Mouse (Mus musculus) hindbrain, embryonic 13.5 days (tissue): ENCODE data around the gene Tubgcp2. TPM values are rescaled to one million over a fixed set of nuclear protein-coding genes. Genes with fewer than 3 reads are reported as not detected.

Experiments
- ATAC-seq: fragments of 200-750 bp; cut with Nextera tagmentation; 2 replicates; pipeline ENCODE4 v1.8.0; 2017; ENCODE audit warnings: moderate TSS enrichment; ENCODE audit not compliant: low FRiP score
- H3K27ac ChIP-seq: fragments of 300-500 bp; sonication (generic); 2 replicates; pipeline ENCODE4 v1.5.1; 2015; ENCODE audit warnings: inconsistent platforms, mild to moderate bottlenecking, moderate library complexity
- H3K27me3 ChIP-seq: fragments of 300-500 bp; sonication (generic); 2 replicates; pipeline ENCODE4 v1.6.1; 2015; ENCODE audit warnings: mild to moderate bottlenecking, inconsistent platforms
- H3K36me3 ChIP-seq: fragments of 300-500 bp; sonication (generic); 2 replicates; pipeline ENCODE4 v1.6.1; 2015; ENCODE audit warnings: mild to moderate bottlenecking, inconsistent platforms
- H3K4me1 ChIP-seq: fragments of 300-500 bp; sonication (generic); replicated peaks from 2 replicates; pipeline ENCODE4 v1.6.1; 2015; ENCODE audit warnings: inconsistent platforms
- H3K4me2 ChIP-seq: fragments of 300-500 bp; sonication (generic); 2 replicates; pipeline ENCODE4 v1.6.1; 2015; ENCODE audit warnings: inconsistent platforms, mild to moderate bottlenecking, moderate library complexity
- H3K4me3 ChIP-seq: fragments of 300-500 bp; sonication (generic); 2 replicates; pipeline ENCODE4 v1.5.1; 2015; ENCODE audit warnings: mild to moderate bottlenecking, inconsistent platforms
- H3K9ac ChIP-seq: fragments of 300-500 bp; sonication (generic); 2 replicates; pipeline ENCODE4 v1.6.1; 2015; ENCODE audit warnings: mild to moderate bottlenecking, inconsistent platforms
- H3K9me3 ChIP-seq: fragments of 300-500 bp; sonication (generic); 2 replicates; pipeline ENCODE4 v1.6.1; 2016; ENCODE audit warnings: inconsistent platforms
- WGBS: fragments of 180-500 bp; shearing (Covaris S2); methylation state at CpG from one replicate; pipeline ENCODE4 v1.1.7; 2015; 5-methylcytosine and 5-hydroxymethylcytosine counted together
- polyA plus RNA-seq: library from polyadenylated mRNA; unstranded; fragments of >200 nt; fragmentation: Nextera tagmentation; extraction: Ambion mirVana; gene quantifications from 2 replicates; pipeline ENCODE4 v1.2.1, GENCODE M21; 2015

The Tubgcp2 gene
- polyA plus RNA-seq, 1 experiment from 2014 or later: 55.8 TPM

GRCm38 (mm10) chr7:139971436-139971835, 65.0 kb downstream of the Tubgcp2 start:
- no peak for ATAC-seq
- WGBS: 77% methylated on average over 6 of the region's 6 CpGs

DNA sequence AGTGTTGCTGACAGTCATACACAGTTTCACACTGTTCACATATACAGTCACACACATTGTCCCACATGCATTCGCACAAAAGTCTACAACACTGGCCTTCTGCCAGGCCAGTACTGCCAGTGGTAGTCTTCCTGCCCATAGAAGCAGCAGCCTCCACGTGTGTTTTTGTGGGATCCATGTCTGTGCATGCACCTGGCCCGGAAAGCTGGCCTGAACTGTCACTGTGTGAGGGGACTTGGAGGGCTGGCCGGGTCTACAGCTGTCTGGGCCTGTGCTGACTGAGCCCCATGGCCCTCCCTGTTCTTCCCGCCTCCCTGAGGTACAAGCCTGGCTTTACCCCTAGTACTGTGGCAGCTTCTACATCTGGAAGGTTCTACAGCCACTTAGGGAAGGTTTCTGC, 65.5 kb downstream of the Tubgcp2 start:
- Histone ChIP-seq H3K9me3 (no peaks in the 10 kb centered on the region), H3K4me3 (no peak overlapping the region), H3K9ac (no peak overlapping the region), H3K27ac (no peak overlapping the region), H3K36me3 (no peaks in the 10 kb centered on the region), H3K27me3 (no peaks in the 10 kb centered on the region), H3K4me2 (no peak overlapping the region), H3K4me1 (no peaks in the 10 kb centered on the region)
- WGBS: 87% methylated on average over 5 of the region's 5 CpGs
- ATAC-seq: no peak

More at GRCm38 (mm10) chr7:139971436-139971835, 65.0 kb downstream of the Tubgcp2 start:
- no peaks in the 10 kb centered on the region for H3K36me3 ChIP-seq
- no peak overlapping the region for H3K27ac ChIP-seq
- no peaks in the 10 kb centered on the region for H3K27me3 ChIP-seq
- H3K4me3 ChIP-seq: no peak overlapping the region
- H3K4me1 ChIP-seq: no peaks in the 10 kb centered on the region
- H3K4me2 ChIP-seq: no peak overlapping the region
- H3K9ac ChIP-seq: no peak overlapping the region
- H3K9me3 ChIP-seq: no peaks in the 10 kb centered on the region

DNA sequence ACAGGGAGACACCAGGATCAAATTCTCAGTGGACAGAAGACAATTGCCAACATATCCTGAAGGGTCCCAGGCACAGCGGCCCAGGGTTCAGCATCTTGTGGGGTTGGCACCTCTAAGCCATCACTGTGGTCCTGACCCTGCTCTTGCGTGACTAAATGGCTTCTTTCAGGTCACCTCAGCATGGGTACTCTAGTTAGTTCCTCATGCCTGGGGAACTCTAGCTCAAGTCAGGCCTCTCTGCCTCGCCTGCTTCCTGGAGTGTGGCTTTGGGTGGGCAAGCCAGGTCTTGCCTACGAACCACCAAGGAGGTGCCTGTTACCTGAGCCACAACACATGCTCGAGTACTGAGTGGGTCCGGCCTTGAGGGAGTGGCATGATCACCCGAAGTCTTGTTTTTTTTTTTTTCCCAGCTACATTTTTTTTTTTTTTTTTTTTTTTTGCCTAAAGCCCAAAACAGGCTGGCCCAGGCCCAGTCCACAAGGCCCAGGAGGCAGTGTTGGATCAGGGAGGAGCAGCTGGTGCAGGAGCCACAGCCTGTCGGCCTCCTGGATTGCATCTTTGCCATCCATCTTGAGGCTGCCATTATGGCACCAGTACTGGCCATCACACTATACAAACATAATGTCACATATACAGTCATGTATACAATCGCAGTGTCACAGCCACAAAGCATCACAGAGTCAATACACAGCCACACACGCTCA, 66.1 kb downstream of the Tubgcp2 start:
- H3K27ac ChIP-seq: no peak overlapping the region
- H3K9ac ChIP-seq: no peak overlapping the region
- no peak for ATAC-seq
- H3K4me3 ChIP-seq: no peak overlapping the region
- no peak overlapping the region for H3K4me2 ChIP-seq
- H3K36me3 ChIP-seq: no peaks in the 10 kb centered on the region
- H3K27me3 ChIP-seq: no peaks in the 10 kb centered on the region
- H3K9me3 ChIP-seq: no peaks in the 10 kb centered on the region
- WGBS: 82% methylated on average over 10 of the region's 10 CpGs
- H3K4me1 ChIP-seq: no peaks in the 10 kb centered on the region

DNA sequence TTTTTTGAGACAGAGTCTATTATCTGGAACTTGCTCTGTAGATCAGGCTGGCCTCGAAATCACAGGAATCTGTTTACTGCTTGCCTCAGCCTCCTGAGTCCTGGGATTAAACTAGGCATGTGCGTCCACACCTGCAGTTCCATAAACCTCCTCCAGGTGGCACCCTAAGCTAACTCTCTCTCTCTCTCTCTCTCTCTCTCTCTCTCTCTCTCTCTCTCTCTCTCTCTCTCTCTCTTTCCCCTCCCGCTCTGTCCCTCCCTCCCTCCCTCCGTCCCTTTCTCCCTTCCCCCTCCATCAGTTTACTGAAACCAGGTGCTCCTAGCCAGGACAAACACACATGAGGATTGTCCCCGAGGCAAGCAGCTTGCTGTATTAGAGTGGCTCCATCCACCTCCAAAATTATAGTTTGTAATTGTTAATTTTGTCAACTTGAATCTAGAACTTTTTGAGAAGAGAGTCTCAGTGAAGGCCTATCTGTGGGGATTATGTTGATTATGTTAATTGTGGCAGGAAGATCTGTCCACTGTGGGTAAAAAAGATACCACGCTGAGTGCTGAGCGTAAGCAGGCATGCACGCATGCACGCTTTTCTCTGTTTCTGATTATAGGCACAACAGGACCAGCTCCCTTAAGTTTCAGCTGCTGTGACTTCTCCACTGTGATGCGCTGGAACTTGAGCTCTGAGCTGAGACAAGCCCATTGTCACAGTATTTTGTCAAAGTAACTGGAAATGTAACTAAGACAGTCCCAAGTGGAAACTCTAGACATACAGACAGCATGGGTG, 66.9 kb downstream of the Tubgcp2 start:
- no peak overlapping the region for H3K9ac ChIP-seq
- WGBS: 35% methylated on average over 10 of the region's 10 CpGs
- ATAC-seq: no peak

DNA sequence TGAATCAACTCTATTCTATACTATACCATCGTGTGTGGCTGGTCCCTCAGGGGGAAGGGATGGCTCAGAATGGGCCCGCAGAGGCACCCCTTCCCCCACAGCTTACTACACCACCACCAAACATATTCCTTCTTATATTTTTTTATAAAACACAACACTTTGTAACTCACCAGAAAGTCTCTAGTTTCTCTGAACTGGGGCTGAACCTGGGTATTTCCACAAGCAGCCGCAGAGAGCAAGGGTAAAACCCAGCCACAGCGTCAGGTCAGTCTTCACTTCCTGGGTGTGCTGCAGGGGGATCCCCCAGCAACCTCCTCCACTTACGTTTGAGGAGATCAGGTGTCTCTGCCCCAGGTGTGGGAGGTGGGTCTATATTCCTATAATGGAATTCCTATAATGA, 68.0 kb downstream of the Tubgcp2 start:
- Histone ChIP-seq H3K36me3 (no peaks in the 10 kb centered on the region), H3K4me3 (no peak overlapping the region), H3K9ac (no peak overlapping the region), H3K27me3 (no peaks in the 10 kb centered on the region), H3K4me2 (no peak overlapping the region), H3K9me3 (no peaks in the 10 kb centered on the region), H3K27ac (no peak overlapping the region), H3K4me1 (no peaks in the 10 kb centered on the region)
- no peak for ATAC-seq
- WGBS: 45% methylated on average over 5 of the region's 5 CpGs

More for the DNA sequence above, 66.9 kb downstream of the Tubgcp2 start:
- Histone ChIP-seq H3K4me3 (no peak overlapping the region), H3K36me3 (no peaks in the 10 kb centered on the region), H3K9me3 (no peaks in the 10 kb centered on the region), H3K27ac (no peak overlapping the region), H3K27me3 (no peaks in the 10 kb centered on the region), H3K4me2 (no peak overlapping the region), H3K4me1 (no peaks in the 10 kb centered on the region)

GRCm38 (mm10) chr7:139967175-139967574, 69.3 kb downstream of the Tubgcp2 start:
- Histone ChIP-seq H3K9me3 (no peaks in the 10 kb centered on the region), H3K9ac (no peak overlapping the region), H3K4me2 (no peak overlapping the region), H3K27ac (no peak overlapping the region), H3K4me3 (no peak overlapping the region), H3K27me3 (no peaks in the 10 kb centered on the region), H3K4me1 (no peaks in the 10 kb centered on the region), H3K36me3 (no peaks in the 10 kb centered on the region)
- 12% methylated on average over 4 of the region's 4 CpGs for WGBS
- no peak for ATAC-seq

- no peak overlapping the region for H3K9ac ChIP-seq
- ATAC-seq: no peak
- H3K4me2 ChIP-seq: no peak overlapping the region
- no peak overlapping the region for H3K27ac ChIP-seq
- WGBS: 62% methylated on average over 4 of the region's 4 CpGs
- no peaks in the 10 kb centered on the region for H3K4me1 ChIP-seq
- H3K27me3 ChIP-seq: 0 out of 2 replicates have a peak, but pooled peaks cover 1% of the 10 kb centered on the region
- no peak overlapping the region for H3K4me3 ChIP-seq
- H3K9me3 ChIP-seq: no peaks in the 10 kb centered on the region
- H3K36me3 ChIP-seq: no peaks in the 10 kb centered on the region
Measured at GRCm38 (mm10) chr7:139963814-139964213, 72.7 kb downstream of the Tubgcp2 start.

GRCm38 (mm10) chr7:139961141-139961540, 75.3 kb downstream of the Tubgcp2 start:
- H3K27ac ChIP-seq: no peak overlapping the region
- no peak overlapping the region for H3K4me2 ChIP-seq
- no peak overlapping the region for H3K4me3 ChIP-seq
- H3K4me1 ChIP-seq: peaks cover 6% of the 10 kb centered on the region; the same call in 1 of the 2 replicates
- ATAC-seq: no peak
- peaks cover 17% of the 10 kb centered on the region; the same call in 1 of the 2 replicates for H3K27me3 ChIP-seq
- H3K36me3 ChIP-seq: no peaks in the 10 kb centered on the region
- H3K9ac ChIP-seq: no peak overlapping the region
- WGBS: 91% methylated on average over 10 of the region's 10 CpGs
- no peaks in the 10 kb centered on the region for H3K9me3 ChIP-seq

DNA sequence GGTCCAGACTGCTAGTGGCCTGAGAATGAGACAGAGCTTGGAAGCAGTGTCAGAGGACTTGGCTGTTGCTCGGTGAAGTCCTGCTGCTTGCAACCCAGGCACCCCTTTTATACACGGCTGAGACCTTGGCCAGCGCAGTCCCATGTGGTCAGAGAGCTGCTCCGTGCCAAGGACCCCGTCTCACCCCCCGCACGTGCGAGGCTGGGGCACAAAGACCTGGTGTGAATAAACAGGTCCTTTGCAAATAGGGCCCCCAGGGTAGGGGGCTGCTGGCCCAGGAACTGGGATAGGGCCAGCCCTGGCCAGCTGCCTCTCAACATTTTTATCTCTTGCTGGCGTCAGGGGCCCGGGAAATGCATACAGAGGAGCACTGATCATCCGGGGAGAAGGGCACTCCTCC, 78.5 kb downstream of the Tubgcp2 start:
- WGBS: 38% methylated on average over 11 of the region's 11 CpGs
- Histone ChIP-seq H3K9me3 (no peaks in the 10 kb centered on the region), H3K4me3 (no peak overlapping the region), H3K36me3 (no peaks in the 10 kb centered on the region), H3K4me2 (no peak overlapping the region), H3K27me3 (peaks cover 26% of the 10 kb centered on the region), H3K9ac (0 out of 2 replicates have a peak overlapping the region, but pooled peaks have one; percentile 24), H3K27ac (no peak overlapping the region), H3K4me1 (peaks cover 6% of the 10 kb centered on the region; the same call in 1 of the 2 replicates)
- ATAC-seq: peak; percentile 57; the same call in 1 of the 2 replicates

DNA sequence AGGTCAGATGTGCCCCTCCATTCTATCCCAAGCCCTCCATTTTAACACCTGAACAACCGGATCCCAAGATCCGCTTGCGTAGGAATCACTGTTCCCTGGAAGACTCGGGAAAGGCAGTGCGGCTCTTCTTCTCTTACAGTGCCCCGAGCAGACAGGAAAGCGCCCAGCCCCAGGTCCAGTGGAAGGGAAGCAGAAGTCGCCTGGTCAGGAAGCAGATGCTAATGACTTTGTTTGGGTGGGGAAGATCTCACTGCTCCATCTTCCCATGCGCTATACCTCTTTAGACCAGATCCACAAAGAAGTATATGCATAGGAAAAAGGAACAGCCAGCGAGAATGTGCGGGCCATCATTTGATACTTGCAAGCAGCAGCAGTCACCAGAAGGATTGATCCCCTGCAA, 79.0 kb downstream of the Tubgcp2 start:
- no peak for ATAC-seq
- H3K4me1 ChIP-seq: peaks cover 6% of the 10 kb centered on the region; the same call in 1 of the 2 replicates
- H3K27ac ChIP-seq: no peak overlapping the region
- H3K4me3 ChIP-seq: no peak overlapping the region
- 65% methylated on average over 11 of the region's 11 CpGs for WGBS
- no peaks in the 10 kb centered on the region for H3K36me3 ChIP-seq
- H3K9ac ChIP-seq: no peak overlapping the region
- H3K9me3 ChIP-seq: no peaks in the 10 kb centered on the region
- no peak overlapping the region for H3K4me2 ChIP-seq
- peaks cover 27% of the 10 kb centered on the region for H3K27me3 ChIP-seq

GRCm38 (mm10) chr7:139956658-139957057, 79.8 kb downstream of the Tubgcp2 start:
- Histone ChIP-seq H3K27me3 (peaks cover 35% of the 10 kb centered on the region), H3K27ac (no peak overlapping the region), H3K4me3 (no peak overlapping the region), H3K4me1 (peaks cover 6% of the 10 kb centered on the region; the same call in 1 of the 2 replicates), H3K36me3 (no peaks in the 10 kb centered on the region), H3K9me3 (no peaks in the 10 kb centered on the region), H3K4me2 (no peak overlapping the region), H3K9ac (no peak overlapping the region)
- ATAC-seq: no peak
- 83% methylated on average over 3 of the region's 3 CpGs for WGBS

DNA sequence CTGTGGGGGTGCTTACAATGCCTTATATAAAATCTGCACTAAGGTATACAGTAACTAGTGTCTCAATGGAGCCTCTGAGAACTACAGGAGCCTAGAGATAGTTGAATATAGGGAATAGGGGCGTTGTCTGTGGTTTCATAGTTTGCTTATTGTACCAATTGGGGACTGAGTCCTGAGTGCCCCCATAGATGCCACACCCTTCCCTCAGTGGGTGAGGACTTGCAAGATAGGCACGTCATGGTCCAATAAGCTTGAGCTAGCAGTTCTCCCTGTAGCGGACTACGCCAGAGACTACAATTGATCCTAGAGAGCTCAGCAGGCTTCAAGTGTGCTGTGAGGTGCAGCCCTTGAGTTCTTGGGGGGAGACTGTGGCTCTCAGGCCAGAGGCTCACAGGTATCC, 81.0 kb downstream of the Tubgcp2 start:
- no peak overlapping the region for H3K27ac ChIP-seq
- H3K9ac ChIP-seq: no peak overlapping the region
- H3K36me3 ChIP-seq: no peaks in the 10 kb centered on the region
- peaks cover 13% of the 10 kb centered on the region for H3K4me1 ChIP-seq
- WGBS: 90% methylated on average over 4 of the region's 4 CpGs
- peaks cover 46% of the 10 kb centered on the region for H3K27me3 ChIP-seq
- no peaks in the 10 kb centered on the region for H3K9me3 ChIP-seq
- no peak overlapping the region for H3K4me3 ChIP-seq
- no peak for ATAC-seq
- H3K4me2 ChIP-seq: no peak overlapping the region
